Mouse (Mus musculus) adrenal gland, adult 2 months (tissue): Measurements from ENCODE around the gene Bpifa6. TPM values are rescaled to one million over a fixed set of nuclear protein-coding genes. Genes with fewer than 3 reads are reported as not detected.

Experiments
- DNase-seq: peaks from one replicate; pipeline ENCODE4 v3.0.0; 2021
- polyA plus RNA-seq: library from polyadenylated mRNA; depleted of rRNA; stranded (reverse); fragments of >200 nt; gene quantifications from 2 replicates; pipeline ENCODE4 v1.2.3, GENCODE M21; 2012; rRNA removed
- total RNA-seq, 2 experiments: library from RNA; stranded (reverse); gene quantifications; 2 replicates each; pipeline ENCODE4 v1.2.3; 2021

The Bpifa6 gene
- total and polyA plus RNA-seq, 3 experiments, result not detected

DNA sequence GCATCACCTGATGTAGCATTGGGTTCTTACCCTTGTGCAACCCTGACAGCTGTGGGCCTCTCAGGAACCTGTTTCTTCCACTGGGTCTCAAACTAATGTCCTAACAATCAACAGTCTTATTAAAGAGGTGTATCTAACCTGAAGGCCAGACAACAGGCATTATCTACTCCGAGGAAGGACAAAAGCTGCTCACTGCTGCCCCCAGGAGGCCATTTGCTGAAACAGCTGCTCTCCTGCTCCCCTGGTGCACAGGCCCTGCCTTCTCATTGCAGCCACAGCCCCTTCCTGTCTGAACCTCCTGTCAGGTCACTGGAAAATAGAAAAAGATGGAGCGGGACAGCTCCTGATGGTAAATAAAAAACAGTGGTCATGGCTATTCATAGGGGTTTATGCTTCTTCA, 64.2 kb downstream of the Bpifa6 start:
- peak; percentile 57 for DNase-seq

DNA sequence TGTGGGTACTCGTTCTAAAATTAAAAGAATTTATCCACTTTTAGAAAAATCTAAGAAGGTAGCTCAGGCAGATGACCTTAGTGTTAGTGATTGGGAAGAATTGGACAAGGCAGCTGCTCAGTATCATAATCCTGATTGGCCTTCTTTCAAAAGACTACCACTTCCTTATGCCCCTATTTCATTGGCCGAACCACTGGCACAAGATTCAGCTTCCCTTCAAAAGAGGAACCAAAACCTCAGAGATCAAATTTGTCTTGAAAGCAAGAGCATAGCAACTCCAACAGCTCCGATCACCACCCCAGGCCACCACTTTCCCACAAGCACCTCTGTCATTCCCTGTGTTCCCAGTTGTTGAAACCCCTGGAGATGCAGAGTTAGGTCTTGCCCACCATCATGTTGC, 70.0 kb downstream of the Bpifa6 start:
- DNase-seq, result no peak

Other genes with a start within 250 kb of the Bpifa6 start
- 100 to 1,000 TPM in 1 of 2 experiments, 10 to 100 TPM in 1; 92.7 to 100 TPM for gene Mapre1, start 233.7 kb upstream of the Bpifa6 start, total RNA-seq
- 2.4 and 3.0 TPM in 2 replicates for gene Mapre1, start 233.7 kb upstream of the Bpifa6 start, polyA plus RNA-seq
- under 1 TPM in 1 of 2 experiments, not detected in 1; 0.20 TPM for gene Efcab8, start 195.0 kb upstream of the Bpifa6 start, total RNA-seq
- 0.46 and 1.6 TPM in 2 replicates for gene Efcab8, start 195.0 kb upstream of the Bpifa6 start, polyA plus RNA-seq
- gene Sun5, start 103.9 kb upstream of the Bpifa6 start, total RNA-seq, result not detected
- gene Sun5, start 103.9 kb upstream of the Bpifa6 start, polyA plus RNA-seq, result not detected in 2 replicates
- gene Bpifb2, start 99.9 kb upstream of the Bpifa6 start, total RNA-seq, result under 1 TPM in 1 of 2 experiments, not detected in 1; 0.17 TPM
- not detected in 2 replicates for gene Bpifb2, start 99.9 kb upstream of the Bpifa6 start, polyA plus RNA-seq
- gene Bpifb6, start 74.6 kb upstream of the Bpifa6 start, total RNA-seq, result 1 to 10 TPM in 1 of 2 experiments, under 1 TPM in 1; 0.55 to 6.3 TPM
- gene Bpifb6, start 74.6 kb upstream of the Bpifa6 start, polyA plus RNA-seq, result 0.06 TPM in 1 of 2 replicates, not detected in the other
- gene Bpifb3, start 56.7 kb upstream of the Bpifa6 start, total RNA-seq, result not detected
- gene Bpifb3, start 56.7 kb upstream of the Bpifa6 start, polyA plus RNA-seq, result not detected in 2 replicates
- not detected for gene Bpifb4, start 36.7 kb upstream of the Bpifa6 start, total RNA-seq
- 0.07 TPM in 1 of 2 replicates, not detected in the other for gene Bpifb4, start 36.7 kb upstream of the Bpifa6 start, polyA plus RNA-seq
- gene Bpifa2, start 33.3 kb downstream of the Bpifa6 start, total RNA-seq, result under 1 TPM; 0.49 to 0.55 TPM
- not detected in 2 replicates for gene Bpifa2, start 33.3 kb downstream of the Bpifa6 start, polyA plus RNA-seq
- not detected for gene Bpifa3, start 155.4 kb downstream of the Bpifa6 start, total RNA-seq
- gene Bpifa3, start 155.4 kb downstream of the Bpifa6 start, polyA plus RNA-seq, result not detected in 2 replicates
- not detected for gene Bpifa1, start 167.9 kb downstream of the Bpifa6 start, total RNA-seq
- gene Bpifa1, start 167.9 kb downstream of the Bpifa6 start, polyA plus RNA-seq, result not detected in 2 replicates
- not detected for gene Bpifa5, start 187.7 kb downstream of the Bpifa6 start, total RNA-seq
- not detected in 2 replicates for gene Bpifa5, start 187.7 kb downstream of the Bpifa6 start, polyA plus RNA-seq
- gene Bpifb1, start 215.9 kb downstream of the Bpifa6 start, total RNA-seq, result under 1 TPM; 0.17 to 0.23 TPM
- gene Bpifb1, start 215.9 kb downstream of the Bpifa6 start, polyA plus RNA-seq, result 0.06 and 0.27 TPM in 2 replicates
- under 1 TPM in 1 of 2 experiments, not detected in 1; 0.17 TPM for gene Bpifb5, start 248.8 kb downstream of the Bpifa6 start, total RNA-seq
- gene Bpifb5, start 248.8 kb downstream of the Bpifa6 start, polyA plus RNA-seq, result 0.40 and 0.54 TPM in 2 replicates